Mouse (Mus musculus) midbrain, embryonic 15.5 days (tissue): ENCODE measurements around the gene Erbb4. TPM values are rescaled to one million over a fixed set of nuclear protein-coding genes. Genes with fewer than 3 reads are reported as not detected.

Experiments
- ATAC-seq: fragments of 200-750 bp; cut with Nextera tagmentation; replicated peaks from 2 replicates; pipeline ENCODE4 v1.8.0; 2017; ENCODE audit warnings: moderate TSS enrichment
- H3K27ac ChIP-seq: fragments of 300-500 bp; sonication (generic); 2 replicates; pipeline ENCODE4 v1.5.1; 2015; ENCODE audit warnings: mild to moderate bottlenecking, inconsistent platforms
- H3K27me3 ChIP-seq: fragments of 300-500 bp; sonication (generic); replicated peaks from 2 replicates; pipeline ENCODE4 v1.6.1; 2015; ENCODE audit warnings: inconsistent platforms
- H3K36me3 ChIP-seq: fragments of 300-500 bp; sonication (generic); replicated peaks from 2 replicates; pipeline ENCODE4 v1.6.1; 2015; ENCODE audit warnings: inconsistent platforms
- H3K4me1 ChIP-seq: fragments of 300-500 bp; sonication (generic); 2 replicates; pipeline ENCODE4 v1.6.1; 2015; ENCODE audit warnings: inconsistent platforms
- H3K4me2 ChIP-seq: fragments of 300-500 bp; sonication (generic); 2 replicates; pipeline ENCODE4 v1.6.1; 2015; ENCODE audit warnings: inconsistent platforms, mild to moderate bottlenecking, moderate library complexity
- H3K4me3 ChIP-seq: fragments of 300-500 bp; sonication (generic); 2 replicates; pipeline ENCODE4 v1.5.1; 2015; ENCODE audit warnings: mild to moderate bottlenecking, inconsistent platforms
- H3K9ac ChIP-seq: fragments of 300-500 bp; sonication (generic); 2 replicates; pipeline ENCODE4 v1.6.1; 2015; ENCODE audit warnings: mild to moderate bottlenecking, inconsistent platforms
- H3K9me3 ChIP-seq: fragments of 300-500 bp; sonication (generic); 2 replicates; pipeline ENCODE4 v1.6.1; 2016; ENCODE audit warnings: inconsistent platforms
- whole genome bisulfite sequencing: fragments of 180-500 bp; shearing (Covaris S2); methylation state at CpG from one replicate; pipeline ENCODE4 v1.1.7; 2015; ENCODE audit warnings: mixed read lengths; 5-methylcytosine and 5-hydroxymethylcytosine counted together
- polyA plus RNA-seq: library from polyadenylated mRNA; unstranded; fragments of >200 nt; fragmentation: Nextera tagmentation; extraction: Ambion mirVana; gene quantifications from 2 replicates; pipeline ENCODE4 v1.2.1, GENCODE M21; 2015

The Erbb4 gene
- polyA plus RNA-seq, 1 experiment from 2014 or later, result 15.9 TPM

DNA sequence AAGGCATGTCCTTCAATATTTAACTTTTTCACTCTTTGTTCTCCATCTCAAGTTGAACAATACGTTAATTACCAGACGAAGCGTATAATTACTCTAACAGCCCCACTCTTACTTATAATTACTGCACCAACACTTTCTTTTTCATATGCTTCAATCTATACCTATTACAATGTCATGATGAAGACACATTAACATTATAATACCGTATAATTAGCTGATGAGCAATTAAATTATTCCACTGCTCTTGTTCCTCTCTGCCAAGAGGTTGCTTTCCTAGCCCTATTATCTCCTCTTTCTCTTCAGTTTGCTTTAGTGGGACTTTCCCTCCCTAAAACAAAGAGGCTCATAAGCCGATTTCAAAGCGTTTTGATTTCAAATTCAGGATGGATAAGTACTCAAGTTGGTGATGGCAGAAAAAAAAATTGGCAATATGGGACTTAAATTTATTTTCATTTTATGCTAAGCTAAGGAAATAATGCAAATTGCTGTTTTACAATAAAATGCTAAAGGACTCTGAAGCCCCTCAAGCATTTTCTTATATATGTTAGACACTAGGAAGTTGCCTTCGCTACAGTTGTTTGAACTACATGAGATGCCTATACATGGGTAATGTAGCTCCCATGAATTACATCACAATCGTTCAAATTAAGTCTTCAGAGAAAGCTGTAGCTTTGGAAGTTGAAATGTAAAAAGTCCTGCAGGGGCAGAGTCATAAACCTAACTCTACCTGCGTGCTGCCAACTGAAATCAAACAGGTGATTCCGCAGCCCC lies 440.8 kb downstream of the Erbb4 start:
- 81% methylated on average over 10 of the region's 10 CpGs for WGBS
- Histone ChIP-seq H3K4me3 (no peak overlapping the region), H3K27ac (no peak overlapping the region), H3K9ac (no peak overlapping the region), H3K36me3 (no peaks in the 10 kb centered on the region), H3K4me2 (no peak overlapping the region), H3K9me3 (no peaks in the 10 kb centered on the region), H3K27me3 (no peaks in the 10 kb centered on the region), H3K4me1 (no peaks in the 10 kb centered on the region)
- no peak for ATAC-seq

DNA sequence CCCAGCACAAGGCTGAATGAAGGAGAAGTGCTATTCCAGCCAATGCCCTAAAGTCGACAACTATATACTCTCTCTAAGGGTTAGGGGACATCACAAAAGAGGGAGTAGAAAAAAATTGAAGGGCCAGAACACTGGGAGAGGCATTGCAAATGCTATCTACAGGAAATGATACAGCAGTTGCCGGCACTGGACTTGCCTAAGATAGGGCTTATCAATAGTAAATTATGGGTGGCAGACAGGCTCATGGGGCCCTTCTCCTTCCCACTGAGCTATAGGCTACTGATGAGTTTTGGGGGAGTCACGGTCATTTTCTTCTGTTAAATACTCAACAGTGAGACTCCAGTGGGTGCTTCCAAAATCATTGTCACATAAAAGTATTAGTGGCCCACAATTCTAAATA lies 517.4 kb downstream of the Erbb4 start:
- H3K9me3 ChIP-seq, result no peaks in the 10 kb centered on the region
- WGBS, result 92% methylated on average over 3 of the region's 3 CpGs
- H3K9ac ChIP-seq, result no peak overlapping the region
- no peak overlapping the region for H3K4me3 ChIP-seq
- H3K27ac ChIP-seq, result no peak overlapping the region
- H3K4me2 ChIP-seq, result no peak overlapping the region
- no peaks in the 10 kb centered on the region for H3K4me1 ChIP-seq
- no peaks in the 10 kb centered on the region for H3K27me3 ChIP-seq
- ATAC-seq, result no peak
- no peaks in the 10 kb centered on the region for H3K36me3 ChIP-seq

DNA sequence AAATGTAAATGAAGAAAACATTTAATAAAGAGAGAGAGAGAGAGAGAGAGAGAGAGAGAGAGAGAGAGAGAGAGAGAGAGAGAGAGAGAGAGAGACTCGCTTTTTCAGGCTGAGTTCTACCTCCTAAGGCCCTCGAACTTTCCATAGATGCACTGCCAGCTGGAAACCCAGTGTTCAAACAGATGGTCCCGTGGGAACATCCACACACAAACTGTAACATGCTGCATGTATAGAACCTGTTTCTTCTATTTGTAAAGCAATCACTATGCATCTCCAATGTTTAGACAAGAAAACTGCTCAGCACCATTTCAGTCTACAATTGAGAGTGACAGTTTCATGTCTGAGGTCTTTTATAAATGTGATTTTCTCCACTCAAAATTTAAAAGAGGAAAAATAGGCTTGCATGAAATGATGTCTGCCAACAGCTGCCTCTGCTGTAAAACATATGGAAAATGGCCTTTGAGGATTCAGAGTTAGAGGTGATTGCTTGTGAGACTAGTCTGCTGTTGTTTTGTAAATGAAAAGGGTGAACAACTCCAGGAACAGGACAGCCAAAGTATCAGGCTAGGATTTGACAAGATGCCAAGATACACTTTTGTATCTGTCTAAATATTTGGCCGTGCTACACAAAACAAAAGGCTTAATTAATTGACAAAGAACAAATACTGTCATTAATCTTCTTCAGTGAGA lies 533.9 kb downstream of the Erbb4 start:
- ATAC-seq, result no peak
- no peak overlapping the region for H3K4me3 ChIP-seq
- no peaks in the 10 kb centered on the region for H3K36me3 ChIP-seq
- H3K9me3 ChIP-seq, result no peaks in the 10 kb centered on the region
- no peak overlapping the region for H3K4me2 ChIP-seq
- no peak overlapping the region for H3K27ac ChIP-seq
- 70% methylated on average over 4 of the region's 4 CpGs for WGBS
- no peaks in the 10 kb centered on the region for H3K4me1 ChIP-seq
- H3K9ac ChIP-seq, result no peak overlapping the region
- no peaks in the 10 kb centered on the region for H3K27me3 ChIP-seq

DNA sequence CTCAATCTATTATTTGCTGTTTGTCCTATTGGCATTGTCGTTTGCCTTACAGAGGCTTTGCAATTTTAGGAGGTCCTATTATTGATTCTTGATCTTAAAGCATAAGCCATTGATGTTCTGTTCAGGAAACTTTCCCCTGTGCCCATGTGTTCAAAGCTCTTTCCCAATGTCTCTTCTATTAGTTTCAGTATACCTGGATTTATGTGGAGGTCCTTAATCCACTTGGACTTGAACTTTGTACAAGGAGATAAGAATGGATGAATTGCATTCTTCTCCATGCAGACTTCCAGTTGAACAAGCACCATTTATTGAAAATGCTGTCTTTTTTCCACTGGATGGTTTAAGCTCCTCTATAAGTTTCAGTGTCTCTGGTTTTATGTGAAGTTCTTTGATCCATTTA lies 536.9 kb downstream of the Erbb4 start:
- H3K9me3 ChIP-seq, result no peaks in the 10 kb centered on the region
- no peak overlapping the region for H3K27ac ChIP-seq
- ATAC-seq, result no peak
- H3K9ac ChIP-seq, result no peak overlapping the region
- H3K4me2 ChIP-seq, result no peak overlapping the region
- no peaks in the 10 kb centered on the region for H3K36me3 ChIP-seq
- H3K27me3 ChIP-seq, result no peaks in the 10 kb centered on the region
- H3K4me3 ChIP-seq, result no peak overlapping the region
- 88% methylated on average over 1 of the region's 1 CpGs for WGBS
- H3K4me1 ChIP-seq, result no peaks in the 10 kb centered on the region

DNA sequence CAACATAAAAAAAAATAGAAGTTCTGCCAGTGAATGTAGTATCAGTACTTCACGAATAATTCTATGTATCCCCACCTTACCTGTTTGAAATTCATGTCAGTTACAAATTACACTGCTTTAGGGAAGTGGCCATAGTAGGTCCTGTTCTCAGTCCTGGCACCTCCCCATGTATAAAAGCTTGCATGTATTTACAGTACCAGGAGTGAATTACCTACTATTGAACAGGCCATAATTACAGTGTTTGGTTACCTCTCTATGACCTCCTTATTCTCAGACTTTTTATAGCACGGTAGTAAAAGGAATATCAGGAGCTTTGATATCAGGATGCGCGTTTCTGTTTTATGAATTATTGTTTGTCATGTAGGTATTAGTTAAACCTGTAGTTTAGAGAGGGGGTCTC lies 564.9 kb downstream of the Erbb4 start:
- no peaks in the 10 kb centered on the region for H3K27me3 ChIP-seq
- no peak overlapping the region for H3K9ac ChIP-seq
- WGBS, result 91% methylated on average over 4 of the region's 4 CpGs
- H3K27ac ChIP-seq, result no peak overlapping the region
- H3K9me3 ChIP-seq, result no peaks in the 10 kb centered on the region
- H3K36me3 ChIP-seq, result no peaks in the 10 kb centered on the region
- no peak overlapping the region for H3K4me2 ChIP-seq
- H3K4me3 ChIP-seq, result no peak overlapping the region
- no peaks in the 10 kb centered on the region for H3K4me1 ChIP-seq
- no peak for ATAC-seq

DNA sequence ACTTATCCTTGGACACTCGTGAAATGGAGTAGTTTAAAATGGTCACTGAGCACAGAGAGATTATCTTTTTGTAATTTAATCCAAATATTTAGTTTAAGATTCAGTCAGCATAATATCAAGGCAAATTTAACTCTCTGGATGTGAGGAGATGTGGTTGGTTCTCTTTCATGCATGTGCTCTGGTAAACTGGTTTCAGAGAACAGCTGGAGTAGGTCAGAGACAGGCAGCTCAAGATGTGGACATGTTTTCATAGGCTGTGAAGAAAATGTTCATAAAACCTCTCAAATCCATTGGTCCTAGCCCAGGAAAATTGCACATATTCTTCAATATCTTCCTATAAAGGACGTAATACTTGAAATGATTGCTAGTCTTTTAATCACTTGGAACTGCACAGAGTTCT lies 590.0 kb downstream of the Erbb4 start:
- 81% methylated on average over 2 of the region's 2 CpGs for WGBS
- H3K4me1 ChIP-seq, result no peaks in the 10 kb centered on the region
- no peak for ATAC-seq
- no peak overlapping the region for H3K4me2 ChIP-seq
- no peaks in the 10 kb centered on the region for H3K36me3 ChIP-seq
- H3K4me3 ChIP-seq, result no peak overlapping the region
- no peak overlapping the region for H3K27ac ChIP-seq
- H3K9me3 ChIP-seq, result no peaks in the 10 kb centered on the region
- H3K9ac ChIP-seq, result no peak overlapping the region
- H3K27me3 ChIP-seq, result no peaks in the 10 kb centered on the region

DNA sequence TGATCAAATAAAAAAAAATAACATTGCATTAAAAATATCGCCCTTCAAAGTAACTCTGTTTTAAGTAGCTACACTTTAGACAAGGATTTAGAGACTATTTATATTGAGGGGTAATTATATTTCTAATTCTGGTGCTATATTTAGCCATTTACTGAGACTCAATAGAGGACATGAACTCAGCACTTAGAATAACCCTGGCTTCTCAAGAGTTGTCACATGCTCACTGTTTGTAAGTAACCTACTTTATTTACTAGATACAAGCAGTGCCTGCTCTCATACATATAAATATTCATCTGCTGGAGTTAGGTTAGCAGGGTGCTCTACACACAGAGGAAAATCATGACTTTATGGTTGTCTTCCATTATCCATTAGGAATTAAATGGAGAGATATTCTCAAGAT lies 604.0 kb downstream of the Erbb4 start:
- no peak overlapping the region for H3K9ac ChIP-seq
- no peak overlapping the region for H3K4me2 ChIP-seq
- H3K27me3 ChIP-seq, result no peaks in the 10 kb centered on the region
- no peak for ATAC-seq
- H3K9me3 ChIP-seq, result no peaks in the 10 kb centered on the region
- H3K36me3 ChIP-seq, result no peaks in the 10 kb centered on the region
- 94% methylated on average over 1 of the region's 1 CpGs for WGBS
- no peaks in the 10 kb centered on the region for H3K4me1 ChIP-seq
- H3K27ac ChIP-seq, result no peak overlapping the region
- no peak overlapping the region for H3K4me3 ChIP-seq

DNA sequence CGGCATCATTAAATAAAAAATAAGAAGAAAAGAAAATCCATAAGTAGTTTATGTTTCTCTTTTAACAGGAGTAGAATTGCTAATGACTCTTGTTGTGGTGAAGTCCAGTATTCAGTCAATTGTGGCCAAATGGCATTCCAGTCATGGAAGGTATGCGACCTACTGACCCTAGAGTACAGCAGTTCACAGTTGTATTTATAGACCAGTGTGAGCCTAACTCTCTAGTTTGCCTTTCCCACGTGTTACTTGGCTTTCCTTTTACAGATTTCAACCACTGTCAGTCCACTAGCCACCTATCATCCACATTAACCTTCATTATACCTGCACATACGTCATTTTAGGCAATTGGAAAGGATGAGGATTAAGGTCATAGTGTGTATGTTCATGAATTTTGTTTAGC lies 606.3 kb downstream of the Erbb4 start:
- Histone ChIP-seq H3K4me3 (no peak overlapping the region), H3K9ac (no peak overlapping the region), H3K36me3 (no peaks in the 10 kb centered on the region), H3K27me3 (no peaks in the 10 kb centered on the region), H3K4me1 (no peaks in the 10 kb centered on the region), H3K9me3 (no peaks in the 10 kb centered on the region), H3K4me2 (no peak overlapping the region), H3K27ac (no peak overlapping the region)
- WGBS, result 47% methylated on average over 4 of the region's 4 CpGs
- no peak for ATAC-seq

DNA sequence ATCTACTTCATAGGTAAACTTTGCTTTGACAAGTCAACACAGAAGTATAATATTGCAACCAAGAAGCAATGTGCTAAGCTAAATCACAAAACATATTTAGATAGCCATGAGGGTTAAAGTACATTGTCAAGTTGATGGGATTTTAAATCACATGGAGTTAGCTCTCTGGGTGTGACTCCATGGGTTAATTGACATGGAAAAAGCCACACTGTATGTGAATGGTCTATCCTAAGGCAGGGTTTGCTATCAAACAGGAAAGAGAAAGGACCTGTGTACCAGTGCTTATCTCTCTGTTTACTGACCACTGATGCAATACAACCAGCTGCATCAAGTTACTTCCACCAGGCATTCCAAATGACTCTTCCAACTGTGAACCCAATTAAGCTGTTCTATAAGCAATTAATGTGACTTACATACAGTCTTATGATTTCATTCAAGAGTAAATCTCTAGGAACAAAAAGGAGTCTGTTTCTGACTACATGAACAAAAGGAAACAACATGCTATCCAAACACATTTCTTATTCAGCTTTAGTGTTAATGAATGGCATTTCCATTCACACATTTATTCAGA lies 641.4 kb downstream of the Erbb4 start:
- no peaks in the 10 kb centered on the region for H3K36me3 ChIP-seq
- H3K9me3 ChIP-seq, result no peaks in the 10 kb centered on the region
- H3K27ac ChIP-seq, result no peak overlapping the region
- no peak for ATAC-seq
- no peak overlapping the region for H3K4me2 ChIP-seq
- H3K4me3 ChIP-seq, result no peak overlapping the region
- H3K27me3 ChIP-seq, result no peaks in the 10 kb centered on the region
- H3K4me1 ChIP-seq, result no peaks in the 10 kb centered on the region
- H3K9ac ChIP-seq, result no peak overlapping the region

DNA sequence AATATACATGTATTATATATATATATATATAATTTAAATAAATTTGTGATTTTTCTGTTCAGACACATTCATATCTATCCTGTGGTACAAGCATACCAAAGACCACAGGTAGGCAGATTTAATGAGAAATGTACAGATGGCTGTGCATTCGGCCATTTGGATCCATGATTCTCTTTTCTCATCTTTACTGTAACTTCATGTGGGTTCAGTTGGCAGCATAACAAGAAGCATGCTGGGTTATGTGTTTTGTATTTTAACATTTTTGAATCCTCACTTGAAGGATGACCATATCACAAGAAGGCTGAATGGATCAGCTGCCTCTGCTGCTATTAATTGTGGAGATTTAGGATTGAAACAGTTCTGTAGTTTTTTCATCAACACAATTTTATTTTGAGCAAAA lies 656.6 kb downstream of the Erbb4 start:
- Histone ChIP-seq H3K27me3 (no peaks in the 10 kb centered on the region), H3K4me3 (no peak overlapping the region), H3K4me2 (no peak overlapping the region), H3K36me3 (no peaks in the 10 kb centered on the region), H3K9ac (no peak overlapping the region), H3K27ac (no peak overlapping the region), H3K9me3 (no peaks in the 10 kb centered on the region), H3K4me1 (no peaks in the 10 kb centered on the region)
- no peak for ATAC-seq
- WGBS, result 80% methylated on average over 1 of the region's 1 CpGs

DNA sequence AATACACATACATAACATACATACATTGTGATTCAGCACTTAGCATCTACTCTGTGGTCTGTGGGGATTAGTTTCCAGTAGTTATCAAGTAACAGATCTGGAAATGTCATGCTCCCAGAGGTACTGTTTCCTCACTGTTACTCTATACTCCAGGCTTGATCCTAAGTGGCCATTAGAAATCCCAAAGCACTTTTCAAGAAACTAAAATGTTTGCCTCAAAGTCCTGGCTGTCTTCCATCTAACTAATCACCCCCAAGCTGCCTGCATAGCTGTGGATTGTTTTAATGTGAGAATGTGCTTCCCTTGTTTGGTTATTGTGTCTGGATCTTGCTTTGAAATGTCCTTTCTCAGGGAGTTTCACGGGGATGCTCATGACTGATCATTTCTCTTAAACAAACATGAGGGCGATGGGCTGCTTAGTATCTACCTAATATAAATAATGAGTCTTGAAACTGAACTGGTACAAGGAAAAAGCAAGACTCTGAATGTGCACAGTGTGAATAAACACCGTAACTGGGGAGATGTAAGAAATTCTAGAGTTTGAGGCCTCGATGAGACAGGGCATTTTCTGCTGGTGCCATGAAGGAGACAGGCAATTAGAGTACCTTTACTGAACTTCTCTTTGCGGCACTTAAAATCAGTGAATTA lies 683.4 kb downstream of the Erbb4 start:
- H3K9ac ChIP-seq, result no peak overlapping the region
- H3K4me1 ChIP-seq, result no peaks in the 10 kb centered on the region
- H3K4me2 ChIP-seq, result no peak overlapping the region
- no peak overlapping the region for H3K27ac ChIP-seq
- 78% methylated on average over 5 of the region's 5 CpGs for WGBS
- H3K36me3 ChIP-seq, result no peaks in the 10 kb centered on the region
- no peaks in the 10 kb centered on the region for H3K9me3 ChIP-seq
- H3K27me3 ChIP-seq, result no peaks in the 10 kb centered on the region
- no peak for ATAC-seq
- H3K4me3 ChIP-seq, result no peak overlapping the region

DNA sequence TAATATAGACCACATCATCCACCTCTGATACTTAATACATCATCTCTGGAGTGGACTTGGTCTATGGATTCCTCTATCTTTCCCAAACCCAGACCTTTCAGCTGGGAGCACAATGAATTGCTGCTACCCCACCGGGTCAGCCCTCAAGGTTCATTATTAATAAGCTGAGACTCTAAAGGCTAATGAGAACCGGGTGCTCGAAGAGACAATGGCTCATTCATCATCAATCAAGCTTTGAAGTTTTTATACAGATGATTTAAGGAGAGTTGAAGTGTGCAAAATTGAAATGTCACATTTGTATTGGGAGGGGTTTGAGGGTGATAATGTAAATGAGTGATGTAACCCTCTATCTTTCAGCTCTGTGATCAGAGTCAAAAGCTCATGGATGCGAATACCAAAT lies 706.7 kb downstream of the Erbb4 start:
- H3K36me3 ChIP-seq, result no peaks in the 10 kb centered on the region
- no peaks in the 10 kb centered on the region for H3K9me3 ChIP-seq
- WGBS, result 14% methylated on average over 4 of the region's 4 CpGs
- no peak overlapping the region for H3K4me3 ChIP-seq
- H3K9ac ChIP-seq, result no peak overlapping the region
- no peaks in the 10 kb centered on the region for H3K4me1 ChIP-seq
- no peak overlapping the region for H3K27ac ChIP-seq
- H3K4me2 ChIP-seq, result no peak overlapping the region
- ATAC-seq, result no peak
- H3K27me3 ChIP-seq, result no peaks in the 10 kb centered on the region
